Mouse (Mus musculus): ENCODE data around the gene Gm17428. TPM values are rescaled to one million over a fixed set of nuclear protein-coding genes. Genes with fewer than 3 reads are reported as not detected.
"Not testable (repeated sequence)": the region's sequence is repeated elsewhere in the genome, so short reads cannot be mapped to it uniquely, and the experiment has no call there.

The Gm17428 gene
- total RNA-seq, 2 experiments from 2014 or later = not detected

DNA sequence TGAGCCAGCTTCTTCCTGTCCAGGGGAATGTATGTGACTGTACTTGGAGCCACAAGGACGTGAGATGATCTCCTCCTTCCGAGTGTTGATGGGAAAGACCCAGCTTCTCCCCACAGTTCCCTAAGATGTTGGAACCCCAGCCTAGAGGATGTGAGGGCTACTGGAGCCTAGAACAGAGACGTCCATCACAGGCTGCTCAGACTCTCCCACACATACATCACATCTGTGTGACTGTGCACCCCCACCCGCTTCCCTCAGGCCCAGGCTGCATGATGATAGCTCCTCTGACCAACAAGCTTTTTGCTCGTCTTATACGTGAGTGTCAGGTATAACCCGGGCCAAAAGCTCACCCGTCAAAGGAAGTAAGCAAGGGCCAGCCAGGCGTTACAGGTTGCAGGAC lies 28.0 kb upstream of the Gm17428 start:
- DNase-seq (ENCODE audit: low spot score) = no peak
- intact Hi-C loops (cut with DNase I) = loop anchor here (1.0 kb wide), 1 partner anchor 27 kb away; no protein-coding TSS in a partner anchor

DNA sequence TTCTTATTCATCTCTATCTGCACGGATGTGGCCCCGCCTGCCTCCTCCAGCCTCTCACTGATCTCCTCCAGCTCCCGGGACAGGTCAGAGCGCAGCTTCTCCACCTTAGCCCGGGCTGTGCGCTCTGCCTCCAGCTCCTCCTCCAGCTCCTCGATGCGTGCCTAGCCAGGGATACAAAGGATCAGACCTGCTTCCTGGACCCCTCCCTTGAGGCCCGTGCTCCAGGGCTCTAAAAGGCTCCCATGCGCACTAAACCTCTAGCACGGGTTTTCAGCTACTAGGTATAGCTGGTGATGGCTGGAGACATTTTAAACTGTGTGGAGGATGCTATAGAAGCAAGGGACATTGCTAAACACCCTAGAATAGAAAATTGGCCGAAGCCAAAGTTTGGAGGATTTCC lies 26.2 kb upstream of the Gm17428 start:
- intact Hi-C loops (cut with DNase I) = no loop called here
- DNase-seq (ENCODE audit: low spot score) = no peak

DNA sequence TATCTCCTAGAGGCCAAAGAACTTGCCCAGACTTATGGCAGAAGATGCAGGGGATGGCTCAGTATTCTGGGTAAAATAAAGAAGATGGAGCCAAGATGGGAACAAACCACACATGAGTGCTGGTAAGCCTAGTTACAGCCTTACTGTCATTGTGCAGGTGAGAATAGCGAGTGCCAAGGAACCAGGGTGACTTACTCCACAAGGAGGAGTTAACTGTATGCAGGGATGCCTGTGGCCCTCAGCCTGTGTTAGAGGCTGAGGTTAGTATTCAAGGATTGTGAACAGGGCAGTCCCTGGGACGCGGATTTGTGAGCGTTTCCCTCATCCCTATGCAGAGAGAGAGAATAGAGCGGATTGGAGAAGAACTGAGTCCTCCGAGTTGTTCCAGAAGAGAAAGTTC lies 25.1 kb upstream of the Gm17428 start:
- intact Hi-C loops (cut with DNase I) = no loop called here

DNA sequence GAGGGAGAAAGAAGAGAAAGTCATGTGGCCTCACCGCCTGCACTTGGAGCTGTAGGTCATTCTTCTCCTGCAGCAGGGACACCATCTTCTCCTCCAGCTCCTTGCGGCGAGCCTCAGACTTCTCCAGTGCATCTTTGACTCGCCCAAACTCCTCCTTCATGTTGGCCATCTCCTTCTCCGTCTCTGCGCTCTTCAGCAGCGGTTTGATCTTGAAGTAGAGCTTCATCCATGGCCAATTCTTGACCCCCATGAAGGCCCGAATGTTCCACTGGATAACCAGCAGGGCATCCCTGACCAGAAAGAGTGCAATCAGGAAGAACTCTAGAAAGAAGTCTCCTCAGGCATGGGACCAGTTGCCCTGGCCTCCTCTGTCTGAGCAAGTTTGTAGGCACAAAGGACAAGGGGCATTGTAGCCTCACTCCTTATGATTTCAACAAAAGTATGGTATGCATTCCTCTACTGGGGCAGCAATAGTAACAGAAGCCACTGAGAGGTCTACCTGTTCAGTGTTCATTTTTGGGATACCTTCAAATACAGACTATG lies 23.0 kb upstream of the Gm17428 start:
- intact Hi-C loops (cut with DNase I) = no loop called here
- DNase-seq (ENCODE audit: low spot score) = no peak

More for the DNA sequence above, 25.1 kb upstream of the Gm17428 start:
- DNase-seq (ENCODE audit: low spot score) = no peak

DNA sequence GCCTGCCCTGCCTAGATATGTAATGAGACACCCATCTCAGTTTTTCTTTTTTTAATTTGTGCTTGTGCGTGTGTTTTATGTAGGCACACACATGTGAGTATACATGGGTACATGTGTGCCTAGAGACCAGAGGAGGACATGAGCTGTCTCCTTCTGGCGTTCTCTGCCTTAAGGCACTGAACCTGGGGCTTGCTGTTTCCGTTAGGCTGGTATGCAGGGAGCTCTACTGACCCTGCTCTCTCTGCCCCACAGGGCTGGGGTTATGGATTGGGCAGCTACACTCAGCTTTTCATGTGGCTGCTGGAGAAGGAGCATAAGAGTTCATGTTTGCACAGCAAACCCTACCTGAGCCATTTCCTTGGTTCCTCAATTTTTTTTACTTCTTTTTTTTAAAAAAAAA lies 22.3 kb upstream of the Gm17428 start:
- intact Hi-C loops (cut with DNase I) = no loop called here
- no peak for DNase-seq (ENCODE audit: low spot score)

DNA sequence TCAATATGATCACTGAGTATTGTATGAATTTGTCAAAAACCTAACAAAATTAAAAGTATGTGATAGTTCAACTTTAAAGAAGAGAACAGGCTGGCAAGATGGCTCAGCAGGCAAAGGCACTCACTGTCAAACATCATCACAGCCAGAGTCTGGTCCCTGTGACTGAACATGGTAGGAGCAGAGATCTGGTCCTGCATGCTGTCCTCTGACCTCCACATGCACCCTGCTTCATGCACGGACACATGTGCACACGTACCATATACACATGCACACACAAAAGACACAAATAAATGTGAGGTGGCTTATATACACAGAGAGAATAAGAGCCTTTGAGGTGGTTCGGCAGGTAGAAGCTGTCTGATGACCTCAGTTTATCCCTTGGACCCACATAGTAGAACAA lies 21.3 kb upstream of the Gm17428 start:
- intact Hi-C loops (cut with DNase I) = no loop called here
- DNase-seq (ENCODE audit: low spot score) = no peak

DNA sequence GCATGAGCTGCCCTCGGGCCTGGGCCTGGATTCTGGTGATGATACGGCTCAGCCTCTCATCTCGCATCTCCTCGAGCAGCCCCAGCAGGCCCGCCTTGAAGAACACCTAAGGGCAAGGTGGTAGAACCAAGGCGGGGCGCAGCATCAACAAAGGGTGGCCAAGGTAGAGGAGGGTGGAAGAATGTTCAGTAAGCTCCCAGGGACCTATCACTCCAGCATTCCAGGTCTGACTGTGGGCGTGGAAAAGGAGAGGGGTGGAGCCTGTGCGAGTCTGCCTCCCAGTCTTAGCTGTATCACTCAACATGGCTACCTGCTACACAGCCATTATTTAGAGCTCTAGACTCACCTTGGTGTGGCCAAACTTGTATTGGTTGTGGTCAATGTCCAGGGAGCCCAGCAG lies 20.2 kb upstream of the Gm17428 start:
- DNase-seq (ENCODE audit: low spot score) = no peak
- intact Hi-C loops (cut with DNase I) = no loop called here

DNA sequence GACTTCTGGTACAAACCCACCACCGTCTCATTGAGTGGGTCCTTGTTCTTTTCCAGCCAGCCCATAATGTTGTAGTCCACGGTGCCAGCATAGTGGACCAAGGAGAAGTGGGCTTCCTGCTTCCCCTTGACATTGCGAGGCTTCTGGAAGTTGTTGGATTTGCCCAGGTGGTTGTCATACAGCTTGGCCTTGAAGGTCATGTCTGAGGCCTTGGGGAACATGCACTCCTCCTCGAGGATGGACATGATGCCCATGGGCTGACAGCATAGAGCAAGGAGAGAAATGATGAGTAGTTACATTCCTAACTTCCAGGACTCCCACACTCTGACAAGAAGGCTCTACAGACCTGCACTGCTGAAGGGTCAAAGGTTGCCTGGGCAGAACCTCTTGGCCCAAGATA lies 18.2 kb upstream of the Gm17428 start:
- DNase-seq (ENCODE audit: low spot score) = no peak
- intact Hi-C loops (cut with DNase I) = no loop called here

DNA sequence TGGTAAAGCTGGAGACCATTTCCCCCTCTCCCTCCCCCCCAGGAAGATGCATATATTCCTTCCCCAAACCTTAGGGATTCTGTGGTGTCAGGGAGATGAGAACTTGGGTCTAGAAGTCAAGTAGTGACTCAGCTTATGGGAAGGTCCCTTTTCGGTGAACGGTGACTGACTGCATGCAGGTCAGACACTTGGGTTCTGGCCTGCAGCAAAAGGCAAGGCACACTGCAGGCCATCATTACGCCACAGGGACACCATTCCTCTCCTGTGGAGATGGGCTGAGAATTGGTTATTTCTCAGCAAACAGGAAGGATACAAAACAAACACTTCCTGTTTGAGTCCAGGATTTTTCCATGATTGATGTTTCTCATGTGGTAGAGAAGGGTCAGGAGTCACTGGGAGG lies 17.5 kb upstream of the Gm17428 start:
- DNase-seq (ENCODE audit: low spot score) = no peak
- intact Hi-C loops (cut with DNase I) = no loop called here

DNA sequence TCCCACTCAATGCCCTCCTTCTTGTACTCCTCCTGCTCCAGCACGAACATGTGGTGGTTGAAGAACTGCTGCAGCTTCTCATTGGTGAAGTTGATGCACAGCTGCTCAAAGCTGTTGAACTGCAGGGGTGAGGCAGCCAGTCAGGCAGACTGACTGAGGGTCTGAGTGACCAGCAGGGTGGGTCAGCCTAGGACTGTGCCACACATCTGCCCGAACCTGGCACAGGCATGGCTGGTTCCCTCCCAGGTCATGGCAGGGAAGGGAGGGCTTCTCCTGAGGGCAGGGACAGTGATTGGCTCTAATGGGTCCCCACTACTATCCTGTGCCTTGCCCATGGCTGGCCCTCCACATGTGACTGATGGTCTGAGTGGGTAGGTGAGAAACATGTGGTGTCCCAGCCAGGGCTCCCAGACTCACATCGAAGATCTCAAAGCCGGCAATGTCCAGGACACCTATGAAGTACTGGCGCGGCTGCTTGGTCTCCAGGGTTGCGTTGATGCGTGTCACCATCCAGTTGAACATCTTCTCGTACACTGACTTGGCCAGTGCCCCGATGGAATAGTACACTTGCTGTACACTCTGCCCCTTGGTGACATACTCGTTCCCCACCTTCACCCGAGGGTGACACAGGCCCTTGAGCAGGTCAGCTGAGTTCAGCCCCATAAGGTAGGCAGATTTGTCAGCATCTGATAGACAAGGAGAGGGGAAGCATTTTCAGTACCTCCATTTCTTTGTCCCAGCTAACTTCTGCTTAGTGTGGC lies 16.7 kb upstream of the Gm17428 start:
- DNase-seq (ENCODE audit: low spot score); intact Hi-C loops (cut with DNase I): not testable (repeated sequence)

DNA sequence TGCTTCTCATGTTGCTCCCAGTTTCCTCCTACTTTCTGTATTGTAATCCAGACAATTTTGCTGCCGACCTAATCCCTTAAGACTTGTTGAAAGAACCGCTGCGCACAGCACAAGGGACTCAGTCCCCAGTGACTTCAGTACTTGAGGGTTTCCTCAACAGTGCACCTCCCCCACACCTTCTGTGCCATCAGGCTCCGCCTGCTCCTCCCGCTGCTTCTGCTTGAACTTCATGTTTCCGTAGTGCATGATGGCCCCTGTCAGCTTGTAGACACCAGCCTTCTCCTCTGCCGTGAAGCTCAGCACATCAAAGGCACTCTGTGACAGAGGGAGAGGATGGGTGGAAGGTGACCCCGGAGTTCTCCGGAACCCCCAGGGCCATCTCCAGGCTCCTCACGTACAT lies 16.0 kb upstream of the Gm17428 start:
- intact Hi-C loops (cut with DNase I) = no loop called here
- DNase-seq (ENCODE audit: low spot score) = no peak

DNA sequence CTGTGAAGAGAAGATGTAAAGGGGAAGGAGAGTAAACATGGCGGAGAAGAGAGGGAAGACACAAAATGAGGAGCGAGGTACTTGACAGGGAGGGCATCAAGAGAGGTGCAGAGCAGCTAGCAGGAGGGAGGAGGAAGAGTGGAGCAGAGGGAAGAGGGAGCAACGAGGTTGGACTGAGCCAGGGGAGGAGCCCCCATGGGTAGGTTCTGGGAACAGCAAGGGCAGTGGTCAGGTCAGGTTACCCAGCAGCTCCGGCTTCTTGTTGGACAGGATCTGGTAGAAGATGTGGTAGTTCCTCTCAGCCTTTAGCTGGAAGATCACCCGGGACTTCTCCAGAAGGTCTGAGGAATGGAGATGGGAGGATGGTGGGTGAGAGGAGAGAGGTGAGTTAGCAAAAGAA lies 15.2 kb upstream of the Gm17428 start:
- intact Hi-C loops (cut with DNase I) = no loop called here

DNA sequence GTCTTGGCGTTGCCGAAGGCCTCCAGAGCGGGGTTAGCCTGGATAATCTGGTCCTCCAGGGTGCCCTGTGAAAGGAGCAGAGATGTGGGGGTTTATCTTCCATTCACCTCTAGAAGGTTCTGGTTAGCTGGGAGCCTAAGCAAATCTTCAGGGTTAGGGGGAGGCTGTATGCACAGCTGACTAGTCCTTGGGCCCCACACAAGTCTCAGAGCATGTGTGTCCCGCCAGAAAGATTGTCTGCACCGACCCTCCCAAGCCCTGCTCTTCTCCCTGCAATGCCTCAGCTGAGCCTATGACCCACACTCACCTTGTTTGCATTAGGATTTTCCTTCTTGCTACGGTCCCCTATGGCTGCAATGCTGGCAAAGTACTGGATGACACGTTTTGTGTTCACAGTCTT lies 14.0 kb upstream of the Gm17428 start:
- no peak for DNase-seq (ENCODE audit: low spot score)
- intact Hi-C loops (cut with DNase I) = no loop called here

More for the DNA sequence above, 15.2 kb upstream of the Gm17428 start:
- DNase-seq (ENCODE audit: low spot score) = no peak

DNA sequence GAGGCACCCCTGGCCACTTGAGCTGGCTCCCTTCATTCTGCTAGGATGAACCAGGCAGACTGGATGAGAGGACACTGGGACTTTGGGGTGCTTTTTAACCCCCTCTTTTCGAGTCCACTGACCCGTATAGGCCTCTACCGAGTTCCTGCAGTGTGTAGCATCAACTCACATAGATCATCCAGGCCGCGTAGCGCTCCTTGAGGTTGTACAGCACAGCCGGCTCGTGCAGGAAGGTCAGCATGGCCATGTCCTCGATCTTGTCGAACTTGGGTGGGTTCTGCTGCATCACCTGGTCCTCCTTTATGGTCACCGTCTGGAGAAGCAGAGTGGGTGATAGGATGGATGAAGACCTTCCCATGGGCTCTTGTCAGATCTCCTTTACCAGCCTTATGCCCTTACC lies 13.0 kb upstream of the Gm17428 start:
- intact Hi-C loops (cut with DNase I) = no loop called here
- DNase-seq (ENCODE audit: low spot score) = no peak

DNA sequence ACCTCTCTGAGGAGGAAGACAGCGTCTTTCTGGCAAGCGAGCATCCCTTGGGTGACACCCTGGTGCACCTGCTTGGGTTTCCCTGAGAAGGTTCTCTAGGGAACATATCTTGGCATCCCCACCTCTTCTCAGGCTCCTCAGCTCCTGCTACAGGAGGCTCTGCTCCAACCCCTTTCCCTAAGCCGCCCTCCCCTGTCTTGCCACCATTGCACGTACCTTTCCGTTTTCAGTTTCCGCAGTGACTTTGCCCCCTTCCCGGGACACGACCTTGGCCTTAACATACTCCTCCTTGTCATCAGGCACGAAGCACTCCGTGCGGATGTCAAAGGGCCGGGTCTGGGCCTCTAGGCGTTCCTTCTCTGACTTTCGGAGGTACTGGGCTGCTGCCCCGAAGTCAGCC lies 11.7 kb upstream of the Gm17428 start:
- intact Hi-C loops (cut with DNase I) = no loop called here
- no peak for DNase-seq (ENCODE audit: low spot score)

DNA sequence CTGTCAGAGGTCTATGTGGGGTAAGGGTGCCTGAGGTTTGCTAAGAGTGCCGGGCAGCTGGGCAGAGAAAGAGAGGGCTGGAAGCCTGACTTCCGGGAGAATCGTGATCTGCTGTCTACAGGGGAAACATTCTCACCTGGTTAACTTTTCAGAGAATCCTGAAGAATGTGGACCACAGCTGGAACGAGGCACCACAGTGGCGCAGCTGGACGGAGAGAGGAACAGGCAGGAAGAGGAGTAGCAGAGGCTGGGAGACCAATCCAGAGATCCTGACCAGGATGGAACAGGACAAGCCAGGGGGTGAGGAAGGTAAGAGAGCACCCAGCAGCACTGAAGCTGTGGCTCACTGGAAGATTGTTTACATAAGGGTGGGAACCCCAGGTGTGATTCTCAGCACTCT lies 11.1 kb upstream of the Gm17428 start:
- intact Hi-C loops (cut with DNase I) = no loop called here
- DNase-seq (ENCODE audit: low spot score) = no peak

DNA sequence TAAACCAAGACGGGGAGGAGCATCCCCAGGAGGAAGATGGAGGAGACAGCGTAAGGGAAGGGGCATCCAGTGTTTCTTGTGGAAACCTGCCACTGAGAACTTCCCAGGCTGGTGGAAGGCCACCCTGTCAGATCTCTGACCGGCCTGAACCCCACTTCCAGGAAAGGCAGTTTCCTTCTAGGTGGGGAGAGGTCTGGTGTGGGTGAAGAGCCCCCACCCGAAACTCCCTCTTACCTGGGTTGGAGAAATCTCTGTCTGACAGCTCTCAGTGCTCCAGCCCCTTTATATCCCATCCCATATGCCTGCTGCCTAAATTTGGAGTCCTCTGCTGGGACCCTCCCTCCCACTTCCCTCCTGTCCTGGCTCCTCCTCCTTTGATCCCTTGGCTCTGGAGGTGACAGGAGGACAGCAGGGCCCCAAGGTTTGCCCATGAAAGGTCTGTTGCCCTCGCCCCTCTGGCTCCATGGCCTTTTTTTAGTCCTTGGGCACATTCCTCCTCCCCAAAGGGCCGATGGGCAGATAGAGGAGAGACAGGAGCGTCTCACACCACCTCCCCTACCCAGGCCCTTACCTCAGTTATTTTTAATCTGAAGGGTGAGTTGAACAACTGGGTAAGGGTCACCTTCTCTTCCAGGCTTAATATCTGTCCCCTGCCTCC lies 10.3 kb upstream of the Gm17428 start, which contains the start of gene Myh6:
Gene Myh6, minus strand, starts transcription at position 608 of the 658 bp plus-strand sequence.
- DNase-seq (ENCODE audit: low spot score) = peak; percentile 51
- intact Hi-C loops (cut with DNase I) = no loop called here

DNA sequence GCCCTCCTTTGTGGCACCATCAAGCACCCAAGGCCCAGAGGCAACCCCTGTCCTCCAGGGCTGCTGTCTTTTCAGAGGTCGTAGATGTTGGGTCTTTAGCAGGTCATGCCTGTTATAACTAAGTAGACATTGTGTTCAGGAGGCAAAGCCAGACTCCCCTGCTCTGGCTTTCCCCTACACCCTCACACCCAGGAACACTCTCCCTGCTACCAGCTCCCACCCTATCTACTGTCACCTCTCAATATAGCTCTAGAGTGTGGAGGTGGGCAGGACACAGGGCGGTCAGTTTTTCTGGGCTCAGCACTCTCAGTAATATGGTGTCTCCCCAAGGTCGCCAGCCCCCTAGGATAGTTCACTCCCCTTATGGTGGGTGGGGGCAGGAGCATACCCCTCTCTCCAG lies 8.9 kb upstream of the Gm17428 start:
- intact Hi-C loops (cut with DNase I) = no loop called here

DNA sequence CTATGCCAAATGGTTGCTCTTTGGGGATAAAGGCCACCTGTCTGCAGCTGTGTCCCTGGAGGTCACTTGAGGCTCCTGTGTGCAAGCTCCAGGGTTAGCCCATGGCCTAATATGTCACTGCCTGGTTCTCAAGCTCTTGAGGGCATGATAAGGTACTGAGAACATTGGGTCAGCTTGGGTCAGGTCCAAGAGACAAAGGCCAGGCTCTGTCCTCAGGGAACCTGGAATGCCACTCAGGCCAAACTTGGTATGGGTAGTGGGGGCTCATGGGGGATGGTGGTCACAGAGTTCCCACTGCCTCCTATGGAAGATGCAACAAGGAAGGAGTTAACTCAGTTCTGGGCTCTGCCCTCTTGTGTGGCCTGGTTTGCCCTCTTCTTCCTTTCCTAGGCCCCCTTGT lies 8.4 kb upstream of the Gm17428 start:
- DNase-seq (ENCODE audit: low spot score) = peak; percentile 50
- intact Hi-C loops (cut with DNase I) = no loop called here

More for the DNA sequence above, 8.9 kb upstream of the Gm17428 start:
- no peak for DNase-seq (ENCODE audit: low spot score)

DNA sequence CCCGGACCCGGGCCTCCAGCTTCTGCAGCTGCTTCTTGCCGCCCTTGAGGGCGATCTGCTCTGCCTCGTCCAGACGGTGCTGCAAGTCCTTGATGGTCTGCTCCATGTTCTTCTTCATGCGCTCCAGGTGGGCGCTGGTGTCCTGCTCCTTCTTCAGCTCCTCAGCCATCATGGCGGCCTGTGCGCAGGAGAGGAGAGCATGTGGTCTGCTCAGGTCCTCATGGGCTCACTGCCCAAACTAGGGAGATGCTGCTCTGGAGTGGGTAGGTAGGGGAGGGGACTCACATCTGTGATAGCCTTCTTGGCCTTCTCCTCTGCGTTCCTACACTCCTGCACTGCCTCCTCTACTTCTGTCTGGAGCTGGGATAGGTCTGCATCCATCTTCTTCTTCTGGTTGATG lies 3.9 kb upstream of the Gm17428 start:
- not testable (repeated sequence) for DNase-seq (ENCODE audit: low spot score)
- intact Hi-C loops (cut with DNase I) = loop anchor here (1.0 kb wide), 1 partner anchor 28 kb away; no protein-coding TSS in a partner anchor

DNA sequence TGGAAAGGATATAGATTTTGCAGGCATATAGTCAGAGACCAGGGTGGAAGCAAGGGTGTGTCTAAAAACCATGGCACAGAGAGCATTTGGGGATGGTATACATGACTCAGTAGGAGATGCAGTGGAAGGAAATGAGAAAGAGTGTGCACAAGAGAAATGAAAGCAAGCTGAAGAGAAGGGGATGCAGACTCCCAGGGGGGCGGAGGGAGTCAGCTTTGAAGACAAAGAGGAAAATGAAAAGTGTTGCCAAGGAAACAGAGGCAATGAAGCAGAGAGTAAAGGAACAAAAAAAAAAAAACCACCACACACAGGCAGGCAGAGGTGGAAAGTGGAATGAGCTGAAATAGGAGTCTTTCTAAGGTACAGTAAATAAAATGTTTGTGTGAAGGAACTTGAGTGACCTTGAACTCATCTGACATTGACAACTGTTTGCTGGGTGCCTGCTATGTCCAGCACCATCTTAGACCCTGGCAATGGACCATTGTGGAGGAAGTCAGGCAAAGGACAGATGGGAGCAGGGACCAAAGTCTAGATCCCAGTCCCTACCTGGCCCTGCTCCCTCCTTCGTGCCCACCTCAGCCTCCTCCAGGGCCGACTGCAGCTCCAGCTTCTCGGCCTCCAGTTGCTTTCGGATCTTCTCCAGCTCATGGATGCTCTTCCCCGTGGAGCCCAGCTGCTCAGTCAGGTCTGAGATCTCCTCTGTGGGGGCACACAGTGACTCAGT lies 2.5 kb upstream of the Gm17428 start:
- intact Hi-C loops (cut with DNase I) = no loop called here
- no peak for DNase-seq (ENCODE audit: low spot score)
